Mouse (Mus musculus) left cerebral cortex, adult 8-10 months (tissue): Measurements from ENCODE around the gene Gm5114. TPM values are rescaled to one million over a fixed set of nuclear protein-coding genes. Genes with fewer than 3 reads are reported as not detected.
"Not testable (repeated sequence)": the region's sequence is repeated elsewhere in the genome, so short reads cannot be mapped to it uniquely, and the experiment has no call there.

Experiments
- DNase-seq, 2 experiments: peaks; one replicate each; pipeline ENCODE4 v3.0.0; 2022; ENCODE audit warnings: low spot score in 2 of 2
- microRNA-seq, 2 experiments: library from miRNA; unstranded; fragments of <30 nt; microRNA quantifications; one replicate each; pipeline ENCODE4 v1.2.0; 2022
- total RNA-seq, 4 experiments: library from RNA; stranded (reverse); gene quantifications; 2 replicates each; pipeline ENCODE4 v1.2.4; 2022

Gene Gm5114
- not detected for total RNA-seq

DNA sequence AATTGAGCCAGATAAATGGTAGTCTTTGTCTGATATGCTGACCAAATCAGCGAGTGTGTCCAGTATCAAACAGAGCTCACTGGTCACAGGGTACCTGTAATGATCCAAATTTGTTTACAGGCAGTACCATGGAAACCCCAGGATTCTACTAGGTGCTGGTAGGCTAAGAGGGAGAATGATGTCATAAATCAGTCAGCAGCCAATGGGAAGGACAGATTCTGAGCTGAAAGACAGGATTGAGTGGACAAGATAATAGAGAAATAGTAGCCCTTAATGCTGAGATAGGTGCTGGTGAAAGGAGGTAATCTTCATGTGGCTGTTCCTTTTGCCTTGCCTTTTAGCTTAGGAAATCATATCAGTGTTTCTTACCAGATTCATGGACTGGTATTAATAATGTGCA lies at the start of gene Gm5114:
TSS of gene Gm5114 (minus strand) at position 101 of the 400 bp plus-strand sequence.
- not testable (repeated sequence) for DNase-seq

DNA sequence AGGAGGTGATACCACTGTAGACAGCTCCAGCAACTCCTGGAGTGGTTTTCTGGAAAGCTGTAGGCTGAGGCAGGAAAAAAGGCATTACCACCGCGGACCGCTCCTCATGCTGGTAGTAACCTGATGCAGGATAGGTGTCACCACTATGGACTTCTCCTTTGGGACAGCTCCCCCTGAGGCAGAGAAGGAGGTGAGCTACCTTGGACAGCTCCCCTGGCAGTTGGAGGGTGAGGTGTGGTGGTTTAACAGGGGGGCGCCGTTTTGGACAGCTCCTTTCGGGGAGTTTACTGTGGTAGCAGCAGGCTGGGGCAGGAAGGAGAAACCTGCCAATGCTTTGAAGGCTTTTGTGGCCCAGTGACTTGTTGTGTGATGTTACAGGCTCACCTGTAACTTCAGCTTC lies 42.8 kb upstream of the Gm5114 start:
- DNase-seq: no peak

DNA sequence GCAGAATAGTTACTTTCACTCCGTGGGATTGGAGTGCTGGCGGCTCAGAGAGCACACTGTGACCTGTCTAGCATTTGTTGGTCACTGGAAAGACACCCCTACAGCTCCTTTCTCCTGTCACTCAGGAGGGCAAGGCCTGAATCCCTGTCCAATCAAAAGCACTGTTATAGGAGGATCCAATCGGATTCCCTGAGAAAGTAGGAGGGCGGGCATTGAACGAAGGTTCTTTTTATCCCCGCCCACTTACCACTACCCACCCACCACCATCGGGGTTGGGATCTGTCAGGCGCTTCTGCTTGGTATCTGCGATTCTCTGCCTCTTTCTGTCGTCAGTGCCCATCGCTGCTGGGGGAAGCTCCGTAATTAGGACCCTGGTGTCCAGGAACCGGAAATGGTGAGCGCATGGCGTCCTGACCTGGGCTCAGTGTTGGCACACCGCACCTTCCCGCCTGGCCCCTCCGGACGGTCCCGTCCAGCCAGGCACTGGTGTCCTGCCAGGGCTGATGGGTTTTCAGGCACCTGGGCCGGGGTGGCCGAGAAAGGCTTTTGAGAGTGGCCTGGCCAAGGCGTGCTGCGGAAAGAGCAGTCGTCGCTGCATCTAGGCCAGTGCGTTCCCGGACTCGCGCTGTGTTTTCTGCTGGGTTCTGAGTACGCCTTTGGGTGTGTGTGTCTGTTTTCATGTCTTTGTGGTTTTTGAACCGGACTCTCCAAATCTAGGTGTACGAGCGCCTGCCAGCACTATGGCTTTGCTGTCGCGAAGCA lies 36.5 kb upstream of the Gm5114 start:
- peak; percentile 72 to 91 for DNase-seq

DNA sequence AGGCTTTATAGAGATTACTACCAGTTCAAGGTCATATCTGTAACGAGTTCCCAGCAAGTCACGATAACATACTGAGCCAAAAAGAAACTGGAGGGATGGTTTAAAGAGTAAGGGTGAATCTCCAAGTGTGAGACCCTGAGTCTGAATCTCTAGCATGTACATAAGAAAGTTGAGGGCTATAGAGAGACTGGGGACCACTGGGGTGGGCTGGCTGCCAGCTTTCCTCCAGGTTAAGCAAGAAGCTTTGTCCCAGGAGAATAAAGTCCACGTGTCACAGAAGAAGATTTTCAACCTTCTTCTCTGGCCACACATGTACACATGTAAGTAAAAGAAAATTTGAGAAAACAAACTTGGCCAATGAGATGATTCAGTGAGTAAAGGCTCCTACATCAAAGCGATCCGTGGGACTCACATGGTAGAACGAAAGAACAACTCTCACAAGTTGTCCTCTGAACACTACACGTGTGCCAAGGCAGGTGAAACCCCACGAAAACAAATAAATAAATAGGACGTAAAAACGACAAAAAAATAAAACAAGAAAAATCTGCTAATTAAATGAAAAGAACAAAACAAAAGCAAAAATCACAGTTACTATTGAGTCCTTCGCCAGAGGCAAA lies 35.8 kb upstream of the Gm5114 start:
- DNase-seq: no peak

DNA sequence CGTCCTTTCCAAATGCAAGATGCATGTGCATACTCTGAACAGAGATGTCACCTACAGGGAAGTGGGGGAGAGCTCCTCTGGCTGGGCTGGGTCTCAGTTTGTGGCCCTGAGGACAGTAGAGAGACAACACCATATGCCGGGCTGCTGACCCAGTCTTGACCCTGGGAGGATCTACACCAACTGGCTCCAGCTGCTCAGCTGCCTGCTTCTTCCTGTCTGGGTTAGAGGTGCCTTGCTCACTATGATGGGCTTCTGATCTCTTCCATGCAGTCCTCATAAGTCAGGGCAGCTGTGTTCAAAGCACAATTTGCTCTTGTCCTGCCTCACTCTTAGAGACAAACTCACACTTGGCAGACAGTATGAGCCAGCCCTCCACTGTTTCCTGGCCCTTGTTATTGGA lies 28.3 kb upstream of the Gm5114 start:
- DNase-seq: no peak

DNA sequence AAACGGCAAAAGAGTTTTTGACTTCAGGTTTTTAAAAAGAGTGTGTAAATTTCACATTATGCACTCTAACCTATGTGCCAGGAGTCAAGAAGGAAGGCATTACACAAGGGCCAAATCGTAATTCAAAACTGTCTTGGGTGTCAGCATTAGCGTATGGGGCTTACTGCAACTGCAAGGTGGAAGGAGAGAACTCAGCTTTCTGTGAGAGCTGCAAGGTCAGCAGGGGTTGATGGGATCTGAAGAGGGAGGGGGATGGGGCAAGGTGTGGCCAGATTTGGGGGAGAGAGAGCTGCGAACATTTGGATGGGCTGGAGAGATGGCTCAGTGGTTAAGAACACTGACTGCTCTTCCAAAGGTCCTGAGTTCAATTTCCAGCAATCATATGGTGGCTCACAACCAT lies 27.4 kb upstream of the Gm5114 start:
- DNase-seq: no peak

Small RNA genes within 50 kb of the gene (microRNA-seq; reads per million reads assigned to microRNA genes)
- gene Gm27437: 0 reads per million in 2 experiments

Other genes with a start within 250 kb of the Gm5114 start
- 1 to 10 TPM; 3.5 to 4.2 (median 3.9) TPM for gene Zfp619, start 104.6 kb upstream of the Gm5114 start, total RNA-seq